Mouse (Mus musculus) myocyte (in vitro differentiated cells): Measurements from ENCODE around the gene Tstd2.

Experiments used
- MYOD1 ChIP-seq, 3 experiments: IDR thresholded peaks; one replicate each; pipeline ENCODE4 v1.6.1; 2011; ENCODE audit warnings: control low read depth in 2 of 3, low read depth in 2 of 3, mild to moderate bottlenecking in 2 of 3, moderate library complexity in 1 of 3; ENCODE audit not compliant: insufficient read length in 2 of 3, control insufficient read depth in 1 of 3
- TCF12 ChIP-seq: IDR thresholded peaks from one replicate; pipeline ENCODE4 v1.6.1; 2011; ENCODE audit warnings: mild to moderate bottlenecking, control low read depth; ENCODE audit not compliant: poor library complexity, insufficient read depth, severe bottlenecking

- TF ChIP-seq MYOD1 (IDR thresholded peaks at IDR 0.05; ENCODE audit: control insufficient read depth in 1 of 3, insufficient read length in 2 of 3, low read depth in 2 of 3) (no peak), TCF12 (no peak)
Measured at GRCm38 (mm10) chr4:46176313-46176712, 37.8 kb upstream of the Tstd2 start.
